Mouse (Mus musculus) forebrain, embryonic 14.5 days (tissue): ENCODE data around the gene Stoml1. TPM values are rescaled to one million over a fixed set of nuclear protein-coding genes. Genes with fewer than 3 reads are reported as not detected.

ENCODE experiments used
- ATAC-seq: fragments of 200-750 bp; cut with Nextera tagmentation; 2 replicates; pipeline ENCODE4 v1.8.0; 2017; ENCODE audit warnings: mild to moderate bottlenecking, moderate library complexity
- DNase-seq: peaks from one replicate; pipeline ENCODE4 v3.0.0-alpha.2; 2015; ENCODE audit warnings: low spot score
- H3K27ac ChIP-seq: fragments of 300-500 bp; sonication (generic); 2 replicates; pipeline ENCODE4 v1.5.1; 2014; ENCODE audit warnings: low read depth, mild to moderate bottlenecking, control low read depth, low read length, moderate library complexity
- H3K27me3 ChIP-seq: fragments of 300-500 bp; sonication (generic); replicated peaks from 2 replicates; pipeline ENCODE4 v1.6.1; 2014; ENCODE audit warnings: low read length, control low read depth, mixed read lengths; ENCODE audit not compliant: control insufficient read depth, insufficient read depth
- H3K36me3 ChIP-seq: fragments of 300-500 bp; sonication (generic); 2 replicates; pipeline ENCODE4 v1.6.1; 2014; ENCODE audit warnings: low read length, control low read depth; ENCODE audit not compliant: control insufficient read depth, insufficient read depth
- H3K4me1 ChIP-seq: fragments of 300-500 bp; sonication (generic); 2 replicates; pipeline ENCODE4 v1.6.1; 2014; ENCODE audit warnings: antibody characterized with exemption, low read length, control low read depth; ENCODE audit not compliant: control insufficient read depth, insufficient read depth
- H3K4me2 ChIP-seq: fragments of 300-500 bp; sonication (generic); 2 replicates; pipeline ENCODE4 v1.6.1; 2014; ENCODE audit warnings: mild to moderate bottlenecking, control low read depth, low read length
- H3K4me3 ChIP-seq: fragments of 300-500 bp; sonication (generic); 2 replicates; pipeline ENCODE4 v1.5.1; 2014; ENCODE audit warnings: low read depth, low read length, control low read depth
- H3K9ac ChIP-seq: fragments of 300-500 bp; sonication (generic); 2 replicates; pipeline ENCODE4 v1.6.1; 2014; ENCODE audit warnings: mild to moderate bottlenecking, low read length, control low read depth, moderate library complexity
- H3K9me3 ChIP-seq: fragments of 300-500 bp; sonication (generic); replicated peaks from 2 replicates; pipeline ENCODE4 v1.6.1; 2016; ENCODE audit warnings: low read length, control low read depth, mixed read lengths; ENCODE audit not compliant: control insufficient read depth
- WGBS: fragments of 180-500 bp; shearing (Covaris S2); extraction: QIAGEN DNeasy Blood & Tissue Kit; methylation state at CpG from one replicate; pipeline ENCODE4 v1.1.7; 2014; 5-methylcytosine and 5-hydroxymethylcytosine counted together
- polyA plus RNA-seq: library from polyadenylated mRNA; unstranded; fragments of >200 nt; fragmentation: Nextera tagmentation; extraction: Ambion mirVana; gene quantifications from 2 replicates; pipeline ENCODE4 v1.2.1, GENCODE M21; 2014

Gene Stoml1
- polyA plus RNA-seq, 1 experiment from 2014 or later = 75.1 TPM

DNA sequence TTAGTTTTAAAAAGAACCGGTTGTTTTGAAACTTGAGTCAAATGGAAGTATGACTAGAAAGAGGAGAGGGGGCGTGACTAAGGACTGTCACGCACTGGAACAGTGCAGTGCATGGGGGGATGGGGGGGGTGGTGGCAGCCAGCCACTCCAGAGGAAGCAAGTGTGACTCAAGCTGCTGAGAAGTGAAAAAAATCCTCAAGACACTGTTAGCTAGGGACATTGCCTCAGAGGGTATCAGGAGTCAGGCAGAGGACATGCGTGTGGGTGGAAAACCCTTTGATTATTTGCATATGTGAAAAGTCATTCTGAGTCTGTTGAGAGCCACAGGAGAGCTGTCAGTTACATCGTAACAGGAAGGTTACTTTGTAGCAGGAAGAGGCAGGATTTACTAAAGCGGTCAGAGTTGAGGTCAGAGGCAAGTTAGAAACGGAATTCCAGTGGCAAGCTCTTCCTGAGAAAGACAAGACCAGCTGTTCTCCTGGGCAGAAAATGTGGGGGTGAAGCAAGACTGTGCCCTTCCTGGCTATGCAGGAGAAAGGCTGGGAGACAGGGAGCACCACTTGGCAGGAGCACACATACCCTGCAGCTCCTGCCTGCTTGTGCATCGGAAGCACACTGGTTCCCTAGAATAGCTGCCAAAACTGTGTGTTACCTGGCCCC lies 22.3 kb downstream of the Stoml1 start:
- WGBS = 49% methylated on average over 8 of the region's 8 CpGs
- no peak overlapping the region for H3K27ac ChIP-seq
- H3K4me2 ChIP-seq = no peak overlapping the region
- H3K4me3 ChIP-seq = no peak overlapping the region
- H3K9me3 ChIP-seq = no peaks in the 10 kb centered on the region
- H3K36me3 ChIP-seq = no peaks in the 10 kb centered on the region
- ATAC-seq (no peak), DNase-seq (peak; percentile 45)
- H3K4me1 ChIP-seq = no peaks in the 10 kb centered on the region
- H3K9ac ChIP-seq = no peak overlapping the region
- H3K27me3 ChIP-seq = no peaks in the 10 kb centered on the region

DNA sequence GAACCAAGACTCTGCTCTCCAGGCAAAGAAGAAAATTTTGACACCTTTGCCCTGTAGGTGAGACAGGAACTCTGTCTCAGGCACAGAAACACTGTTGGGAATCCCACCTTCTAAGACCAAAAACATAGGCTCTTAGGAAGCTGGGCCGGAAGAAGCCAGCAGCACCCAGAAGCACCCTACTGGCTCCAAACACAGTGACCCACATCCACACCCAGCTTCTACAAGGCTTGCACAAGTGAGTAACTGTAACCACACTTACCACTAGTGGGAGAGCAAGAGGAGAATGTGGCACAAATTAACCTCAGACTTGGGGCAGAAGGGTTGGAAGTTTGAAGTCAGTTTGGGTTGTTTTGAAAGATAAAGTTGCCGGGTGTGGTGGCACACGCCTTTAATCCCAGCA lies 22.8 kb downstream of the Stoml1 start:
- Histone ChIP-seq H3K4me3 (no peak overlapping the region), H3K9me3 (no peaks in the 10 kb centered on the region), H3K36me3 (no peaks in the 10 kb centered on the region), H3K27ac (no peak overlapping the region), H3K9ac (no peak overlapping the region), H3K27me3 (no peaks in the 10 kb centered on the region), H3K4me1 (no peaks in the 10 kb centered on the region), H3K4me2 (no peak overlapping the region)
- ATAC-seq (no peak), DNase-seq (no peak)
- WGBS = 89% methylated on average over 3 of the region's 3 CpGs

- Histone ChIP-seq H3K27me3 (no peaks in the 10 kb centered on the region), H3K4me3 (no peak overlapping the region), H3K36me3 (no peaks in the 10 kb centered on the region), H3K4me2 (no peak overlapping the region), H3K4me1 (no peaks in the 10 kb centered on the region), H3K9me3 (no peaks in the 10 kb centered on the region), H3K9ac (no peak overlapping the region), H3K27ac (no peak overlapping the region)
- WGBS = 75% methylated on average over 5 of the region's 5 CpGs
- DNase-seq (no peak), ATAC-seq (no peak)
Observed at GRCm38 (mm10) chr9:58276346-58276745, 23.4 kb downstream of the Stoml1 start.

GRCm38 (mm10) chr9:58278313-58278712 lies 25.3 kb downstream of the Stoml1 start:
- H3K4me2 ChIP-seq = no peak overlapping the region
- no peak for ATAC-seq
- no peak overlapping the region for H3K4me3 ChIP-seq
- no peak overlapping the region for H3K27ac ChIP-seq
- H3K27me3 ChIP-seq = no peaks in the 10 kb centered on the region
- no peaks in the 10 kb centered on the region for H3K9me3 ChIP-seq
- no peak for DNase-seq
- 92% methylated on average over 4 of the region's 4 CpGs for WGBS
- no peaks in the 10 kb centered on the region for H3K36me3 ChIP-seq
- H3K9ac ChIP-seq = no peak overlapping the region
- no peaks in the 10 kb centered on the region for H3K4me1 ChIP-seq

DNA sequence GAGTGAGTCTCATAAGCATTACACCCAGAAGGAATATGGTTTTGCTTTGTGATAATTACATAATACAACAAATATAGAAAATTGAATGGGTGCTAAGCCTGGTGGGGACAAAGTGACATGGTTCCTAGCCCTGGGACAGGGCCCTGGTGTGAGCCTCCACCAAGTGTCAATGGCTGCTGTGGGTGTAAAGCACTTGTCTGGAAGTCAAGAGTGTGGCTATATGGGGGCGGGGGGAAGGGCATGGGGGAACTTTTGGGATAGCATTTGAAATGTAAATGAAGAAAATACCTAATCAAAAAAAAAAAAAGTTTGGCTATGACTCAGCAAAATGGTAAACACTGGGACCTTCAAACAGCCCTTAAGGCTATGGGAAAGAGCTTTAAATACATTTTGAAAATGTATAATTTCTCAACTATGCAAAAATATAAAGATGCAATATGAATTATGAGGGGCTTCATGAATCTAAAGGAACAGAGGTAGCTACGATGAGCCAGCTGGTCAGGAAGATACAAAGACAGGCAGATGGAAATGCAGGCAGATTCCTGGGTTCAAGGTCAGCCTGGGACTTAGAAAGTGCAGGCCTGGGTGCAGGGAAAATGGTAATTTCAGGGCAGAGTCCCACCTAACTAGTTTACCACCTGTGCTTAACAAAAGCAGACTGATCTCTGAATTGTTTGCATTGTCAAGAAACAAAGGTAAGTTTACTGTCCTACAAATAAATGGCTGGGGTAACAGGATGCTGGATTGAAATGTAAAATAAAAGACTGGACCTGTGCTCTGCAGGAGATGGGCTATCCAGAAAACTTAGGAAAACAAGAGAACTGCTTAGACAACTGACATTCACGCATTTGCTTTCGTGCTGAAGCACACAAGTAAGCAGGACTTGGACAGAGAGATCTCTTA lies 26.1 kb downstream of the Stoml1 start:
- H3K4me2 ChIP-seq = no peak overlapping the region
- ATAC-seq (no peak), DNase-seq (no peak)
- H3K27ac ChIP-seq = no peak overlapping the region
- H3K27me3 ChIP-seq = no peaks in the 10 kb centered on the region
- no peak overlapping the region for H3K4me3 ChIP-seq
- H3K4me1 ChIP-seq = no peaks in the 10 kb centered on the region
- no peak overlapping the region for H3K9ac ChIP-seq
- H3K9me3 ChIP-seq = no peaks in the 10 kb centered on the region
- no peaks in the 10 kb centered on the region for H3K36me3 ChIP-seq
- WGBS = 61% methylated on average over 4 of the region's 4 CpGs

DNA sequence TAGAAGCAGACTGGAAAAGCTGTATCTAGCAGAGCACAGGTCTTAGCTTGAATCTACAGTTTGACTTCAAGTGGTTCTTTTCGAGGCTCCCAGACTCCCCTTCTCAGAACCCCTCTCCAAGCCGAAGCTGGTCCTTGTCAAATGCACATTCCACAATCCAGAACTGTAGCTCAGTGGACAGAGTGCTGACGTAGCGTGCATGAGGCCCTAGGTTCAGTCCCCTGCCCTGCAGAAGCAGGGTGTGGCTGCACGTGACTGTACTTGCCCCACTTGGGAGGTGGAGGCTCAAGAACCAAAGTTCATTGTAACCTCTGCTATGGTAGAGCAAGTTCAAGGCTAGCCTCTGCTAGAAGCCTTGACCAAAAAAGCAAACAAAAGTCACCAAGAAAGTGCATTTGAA lies 26.8 kb downstream of the Stoml1 start:
- H3K4me1 ChIP-seq = no peaks in the 10 kb centered on the region
- H3K4me3 ChIP-seq = no peak overlapping the region
- no peak for ATAC-seq
- no peaks in the 10 kb centered on the region for H3K9me3 ChIP-seq
- no peak overlapping the region for H3K4me2 ChIP-seq
- 68% methylated on average over 5 of the region's 5 CpGs for WGBS
- no peak for DNase-seq
- H3K27me3 ChIP-seq = no peaks in the 10 kb centered on the region
- H3K27ac ChIP-seq = no peak overlapping the region
- H3K9ac ChIP-seq = no peak overlapping the region
- no peaks in the 10 kb centered on the region for H3K36me3 ChIP-seq

DNA sequence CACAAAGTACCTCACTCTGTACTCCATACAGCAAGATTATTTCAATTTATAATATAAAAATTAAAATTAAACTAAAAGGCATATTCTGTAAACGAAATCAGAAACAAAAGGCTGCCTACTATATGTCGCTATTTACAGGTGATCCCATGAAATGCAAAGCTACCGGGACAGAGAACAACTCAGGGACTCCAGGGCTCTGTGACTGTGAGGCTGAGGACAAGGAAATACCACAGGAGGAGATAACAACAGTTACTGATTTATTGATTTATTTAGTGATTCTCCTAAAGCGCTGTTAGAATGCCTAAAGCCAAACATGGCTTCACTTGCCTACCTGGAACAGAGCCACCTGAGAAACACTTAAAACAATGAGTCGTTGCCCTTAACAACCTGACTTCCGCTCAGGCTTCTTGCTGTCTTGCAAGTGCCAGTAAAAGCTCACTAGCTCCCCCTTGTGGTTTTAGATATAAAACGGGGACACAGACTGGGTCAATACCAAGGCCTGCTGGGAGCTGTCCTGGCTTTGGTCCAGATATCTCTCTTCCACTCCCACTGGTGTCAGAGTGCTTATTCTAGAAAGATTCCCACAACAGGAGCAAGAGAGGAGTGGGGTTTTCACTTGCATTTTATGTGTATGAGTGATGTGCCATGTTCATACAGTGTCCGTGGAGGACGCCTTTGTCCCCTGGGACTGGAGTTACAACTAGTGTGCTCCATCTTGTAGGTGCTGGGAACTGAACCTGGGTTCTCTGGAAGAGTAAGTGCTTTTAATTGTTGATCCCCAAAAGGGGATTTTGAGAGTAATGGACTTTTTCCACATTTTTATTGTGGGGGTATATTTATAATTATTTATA lies 27.5 kb downstream of the Stoml1 start:
- H3K36me3 ChIP-seq = no peaks in the 10 kb centered on the region
- H3K4me1 ChIP-seq = no peaks in the 10 kb centered on the region
- H3K9me3 ChIP-seq = no peaks in the 10 kb centered on the region
- H3K9ac ChIP-seq = no peak overlapping the region
- no peak overlapping the region for H3K4me3 ChIP-seq
- no peak overlapping the region for H3K4me2 ChIP-seq
- WGBS = 39% methylated on average over 9 of the region's 9 CpGs
- no peak overlapping the region for H3K27ac ChIP-seq
- ATAC-seq (peak; percentile 74; the same call in 1 of the 2 replicates), DNase-seq (peak; percentile 94)
- H3K27me3 ChIP-seq = no peaks in the 10 kb centered on the region

DNA sequence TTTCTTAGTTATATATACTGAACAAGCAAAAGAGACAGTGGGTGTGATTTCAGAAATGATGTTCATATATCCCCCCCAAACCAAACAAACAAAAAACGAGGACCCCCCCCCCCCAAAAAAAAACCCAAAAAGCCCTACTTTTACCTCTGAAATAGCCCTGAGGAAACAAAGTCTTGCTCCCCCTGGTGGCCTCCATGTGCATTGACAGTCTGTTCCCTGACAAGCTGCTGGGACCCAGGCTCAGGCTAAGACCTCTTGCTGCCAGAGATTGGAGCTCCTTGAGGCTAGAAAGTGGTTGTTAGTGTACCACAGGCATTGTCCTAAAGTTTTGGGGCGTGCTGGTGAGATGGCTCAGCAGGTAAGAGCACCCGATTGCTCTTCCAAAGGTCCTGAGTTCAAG lies 28.6 kb downstream of the Stoml1 start:
- no peak overlapping the region for H3K9ac ChIP-seq
- ATAC-seq = no peak; the same call in 1 of the 2 replicates
- no peak overlapping the region for H3K4me3 ChIP-seq
- H3K27ac ChIP-seq = no peak overlapping the region
- no peaks in the 10 kb centered on the region for H3K27me3 ChIP-seq
- DNase-seq = peak; percentile 52
- no peaks in the 10 kb centered on the region for H3K9me3 ChIP-seq
- no peak overlapping the region for H3K4me2 ChIP-seq
- H3K36me3 ChIP-seq = no peaks in the 10 kb centered on the region
- H3K4me1 ChIP-seq = no peaks in the 10 kb centered on the region
- WGBS = 50% methylated on average over 3 of the region's 3 CpGs
